ENCODE assay signal across 7 mouse cellular contexts in the genomic region with DNA sequence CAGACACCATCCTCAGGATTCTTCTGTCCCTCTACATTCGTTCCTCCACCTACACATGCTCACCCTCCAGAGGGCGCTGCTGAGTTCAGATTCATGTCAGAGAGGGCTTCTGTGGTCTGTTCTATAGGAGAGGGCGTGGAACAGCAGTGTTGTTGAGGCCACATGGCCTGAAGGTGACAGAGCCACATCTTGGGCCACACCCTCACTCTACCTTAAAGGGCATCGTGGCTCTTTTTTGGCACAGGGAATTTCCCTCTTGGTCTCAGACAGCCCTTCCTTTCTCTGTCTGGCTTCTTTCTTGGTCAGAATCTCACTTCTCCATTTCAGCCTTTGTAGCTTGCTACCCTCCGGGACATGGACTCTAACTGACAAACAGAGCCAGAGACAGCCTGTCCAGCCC. TPM values are rescaled to one million over a fixed set of nuclear protein-coding genes. Genes with fewer than 3 reads are reported as not detected.
DNase-seq lines count a peak whose midpoint lies in the region; ATAC-seq and TF ChIP-seq lines count a peak whose summit lies in the region.

No protein-coding gene starts in this region.

- peak; percentile 57 for TF ChIP-seq CTCF in ES-Bruce4 (IDR thresholded peaks at IDR 0.05; ENCODE audit: low read depth, low read length)
- TF ChIP-seq CTCF in cortical plate, adult 2 months (IDR thresholded peaks at IDR 0.05; ENCODE audit: extremely low read depth, insufficient read depth, low read length): peak; percentile 76
- TF ChIP-seq CTCF in layer of hippocampus, adult 2 months (conservative IDR thresholded peaks at IDR 0.05): peak; percentile 89
- TF ChIP-seq CTCF in small intestine, adult 2 months (IDR thresholded peaks at IDR 0.05; ENCODE audit: extremely low read depth, insufficient read length, insufficient replicate concordance, low read depth, low read length): peak; percentile 70; the same call in 1 of the 2 replicates

- DNase-seq in adrenal gland, adult 18-20 months (ENCODE audit: low spot score in 2 of 2): peak; percentile 82 to 86
- DNase-seq in heart, embryonic 10.5 days (ENCODE audit: low spot score): peak; percentile 84
- DNase-seq in layer of hippocampus, adult 2 months (ENCODE audit: low spot score in 2 of 2): peak; percentile 61 to 79

- WGBS in heart, embryonic 10.5 days: 47% methylated on average over 5 of the region's 5 CpGs
- WGBS in lung, embryonic 15.5 days: 40% methylated on average over 5 of the region's 5 CpGs
- 17% methylated on average over 5 of the region's 5 CpGs for WGBS in small intestine, adult 2 months

- H3K4me1 ChIP-seq in ES-Bruce4 (ENCODE audit: control insufficient read depth, insufficient read depth, low read length): no peaks in the 10 kb centered on the region
- no peaks in the 10 kb centered on the region for H3K4me1 ChIP-seq in cortical plate, adult 2 months (ENCODE audit: control insufficient read depth, insufficient read depth, low read length)
- peaks cover 14% of the 10 kb centered on the region for H3K4me1 ChIP-seq in heart, embryonic 10.5 days
- H3K4me1 ChIP-seq in lung, embryonic 15.5 days: peaks cover 12% of the 10 kb centered on the region; the same call in 1 of the 2 replicates
- H3K4me1 ChIP-seq in small intestine, adult 2 months (ENCODE audit: control insufficient read depth, insufficient read depth, insufficient read length, low read length): 0 out of 2 replicates have a peak, but pooled peaks cover 2% of the 10 kb centered on the region

- no peaks in the 10 kb centered on the region for H3K36me3 ChIP-seq in ES-Bruce4 (ENCODE audit: control insufficient read depth, insufficient read depth, low read length, poor library complexity, severe bottlenecking)
- no peaks in the 10 kb centered on the region for H3K36me3 ChIP-seq in heart, embryonic 10.5 days
- H3K36me3 ChIP-seq in lung, embryonic 15.5 days: no peaks in the 10 kb centered on the region; the same call in 1 of the 2 replicates
- no peaks in the 10 kb centered on the region for H3K36me3 ChIP-seq in small intestine, adult 2 months (ENCODE audit: control insufficient read depth, insufficient read depth, low read length)

- H3K9me3 ChIP-seq in ES-Bruce4 (replicated peaks; ENCODE audit: control insufficient read depth, insufficient read depth, low read length, poor library complexity, severe bottlenecking): no peaks in the 10 kb centered on the region
- no peaks in the 10 kb centered on the region for H3K9me3 ChIP-seq in heart, embryonic 10.5 days
- H3K9me3 ChIP-seq in lung, embryonic 15.5 days: no peaks in the 10 kb centered on the region

- no peak for TF ChIP-seq EP300 in ES-Bruce4 (IDR thresholded peaks at IDR 0.05; ENCODE audit: insufficient read depth, low read depth, low read length)

- no peak overlapping the region for H3K9ac ChIP-seq in ES-Bruce4 (ENCODE audit: low read depth, poor library complexity, severe bottlenecking)
- H3K9ac ChIP-seq in lung, embryonic 15.5 days: no peak overlapping the region

- H3K4me2 ChIP-seq in lung, embryonic 15.5 days: no peak overlapping the region

- H3K27me3 ChIP-seq in ES-Bruce4 (ENCODE audit: control insufficient read depth, insufficient read depth, low read length, poor library complexity, severe bottlenecking): no peaks in the 10 kb centered on the region
- no peaks in the 10 kb centered on the region; the same call in 1 of the 2 replicates for H3K27me3 ChIP-seq in heart, embryonic 10.5 days (ENCODE audit: insufficient read depth, poor library complexity, severe bottlenecking)
- no peaks in the 10 kb centered on the region for H3K27me3 ChIP-seq in lung, embryonic 15.5 days
- no peaks in the 10 kb centered on the region for H3K27me3 ChIP-seq in small intestine, adult 2 months (ENCODE audit: control insufficient read depth, insufficient read depth, low read length)

- no peak overlapping the region for H3K4me3 ChIP-seq in ES-Bruce4 (ENCODE audit: low read depth, low read length)
- H3K4me3 ChIP-seq in cortical plate, adult 2 months (ENCODE audit: insufficient read depth, low read length): no peak overlapping the region
- no peak overlapping the region for H3K4me3 ChIP-seq in heart, embryonic 10.5 days
- H3K4me3 ChIP-seq in layer of hippocampus, adult 2 months: no peak overlapping the region
- H3K4me3 ChIP-seq in lung, embryonic 15.5 days: no peak overlapping the region
- no peak overlapping the region for H3K4me3 ChIP-seq in small intestine, adult 2 months (ENCODE audit: low read depth, low read length)

- ATAC-seq in lung, embryonic 15.5 days (ENCODE audit: borderline replicate concordance, extremely low read depth, low FRiP score, low TSS enrichment): no peak

- H3K27ac ChIP-seq in ES-Bruce4 (ENCODE audit: insufficient read depth, low read length): no peak overlapping the region
- no peak overlapping the region for H3K27ac ChIP-seq in cortical plate, adult 2 months (ENCODE audit: insufficient read depth, low read length)
- 0 out of 2 replicates have a peak overlapping the region, but pooled peaks have one; percentile 3 for H3K27ac ChIP-seq in heart, embryonic 10.5 days
- H3K27ac ChIP-seq in layer of hippocampus, adult 2 months: peak overlapping the region; percentile 52; the same call in 1 of the 2 replicates
- 0 out of 2 replicates have a peak overlapping the region, but pooled peaks have one; percentile 12 for H3K27ac ChIP-seq in lung, embryonic 15.5 days
- H3K27ac ChIP-seq in small intestine, adult 2 months (ENCODE audit: insufficient read depth, low read depth, low read length): peak overlapping the region; percentile 37; the same call in 1 of the 2 replicates

- TF ChIP-seq POLR2A in ES-Bruce4 (IDR thresholded peaks at IDR 0.05; ENCODE audit: insufficient read depth, low read length): no peak
- no peak for TF ChIP-seq POLR2A in cortical plate, adult 2 months (IDR thresholded peaks at IDR 0.05; ENCODE audit: extremely low read depth, insufficient read depth, low read length)
- no peak for TF ChIP-seq POLR2A in small intestine, adult 2 months (IDR thresholded peaks at IDR 0.05; ENCODE audit: low read depth, low read length)

RNA-seq across cellular contexts. Expression of a gene that starts 43.1 kb away (rescaled TPM):
- 1.6 TPM in 1 of 2 replicates, not detected in the other for polyA plus RNA-seq in ES-Bruce4 (2011; ENCODE audit: insufficient read depth, insufficient read length, low read depth, missing spikeins)
- 10 to 100 TPM; 16.7 to 53.8 TPM for total RNA-seq in adrenal gland, adult 18-20 months (2021)
- 11.7 and 11.8 TPM in 2 replicates for polyA plus RNA-seq in cortical plate, adult 2 months (2012; rRNA removed)
- polyA plus RNA-seq in heart, embryonic 10.5 days (2016; fragmentation: Nextera tagmentation; extraction: Ambion mirVana): 1.1 and 1.5 TPM in 2 replicates
- total RNA-seq in layer of hippocampus, adult 2 months (2021): 1 to 10 TPM; 6.8 to 7.0 TPM
- polyA plus RNA-seq in lung, embryonic 15.5 days (2015; fragmentation: Nextera tagmentation; extraction: Ambion mirVana): 22.6 and 25.8 TPM in 2 replicates
- polyA plus RNA-seq in small intestine, adult 2 months (2012; rRNA removed): 12.6 and 15.7 TPM in 2 replicates

Comparison
In these comparisons a context has a peak if more than half of its experiments do, and no peak if none do; other contexts are left out.
1. H3K27ac ChIP-seq: peak in heart, embryonic 10.5 days (single experiment), layer of hippocampus, adult 2 months (single experiment), lung, embryonic 15.5 days (single experiment) and small intestine, adult 2 months (single experiment); none in ES-Bruce4 (single experiment) and cortical plate, adult 2 months (single experiment).
2. Peak in every context shown above with its lines, with median percentiles within 50 percentile points of each other: CTCF ChIP-seq and DNase-seq.